Mouse (Mus musculus) gastrocnemius, postnatal 4 days (tissue): ENCODE results near the gene D8Ertd738e. TPM values are rescaled to one million over a fixed set of nuclear protein-coding genes. Genes with fewer than 3 reads are reported as not detected.

Experiments used
- DNase-seq, 2 experiments: peaks; one replicate each; pipeline ENCODE4 v3.0.0; 2021 to 2022; ENCODE audit warnings: low spot score in 2 of 2, mixed read lengths in 2 of 2
- microRNA-seq: library from miRNA; unstranded; fragments of <30 nt; microRNA quantifications from one replicate; pipeline ENCODE4 v1.2.0, GENCODE M21; 2021
- total RNA-seq, 2 experiments: library from RNA; stranded (reverse); gene quantifications; 2 replicates each; pipeline ENCODE4 v1.2.3; 2021

The D8Ertd738e gene
- total RNA-seq, 2 experiments from 2014 or later = 197 to 218 TPM

- peak in 1 of 2 experiments; percentile 73 for DNase-seq
Observed at GRCm38 (mm10) chr8:84203975-84204772, 45.3 kb downstream of the D8Ertd738e start.

DNA sequence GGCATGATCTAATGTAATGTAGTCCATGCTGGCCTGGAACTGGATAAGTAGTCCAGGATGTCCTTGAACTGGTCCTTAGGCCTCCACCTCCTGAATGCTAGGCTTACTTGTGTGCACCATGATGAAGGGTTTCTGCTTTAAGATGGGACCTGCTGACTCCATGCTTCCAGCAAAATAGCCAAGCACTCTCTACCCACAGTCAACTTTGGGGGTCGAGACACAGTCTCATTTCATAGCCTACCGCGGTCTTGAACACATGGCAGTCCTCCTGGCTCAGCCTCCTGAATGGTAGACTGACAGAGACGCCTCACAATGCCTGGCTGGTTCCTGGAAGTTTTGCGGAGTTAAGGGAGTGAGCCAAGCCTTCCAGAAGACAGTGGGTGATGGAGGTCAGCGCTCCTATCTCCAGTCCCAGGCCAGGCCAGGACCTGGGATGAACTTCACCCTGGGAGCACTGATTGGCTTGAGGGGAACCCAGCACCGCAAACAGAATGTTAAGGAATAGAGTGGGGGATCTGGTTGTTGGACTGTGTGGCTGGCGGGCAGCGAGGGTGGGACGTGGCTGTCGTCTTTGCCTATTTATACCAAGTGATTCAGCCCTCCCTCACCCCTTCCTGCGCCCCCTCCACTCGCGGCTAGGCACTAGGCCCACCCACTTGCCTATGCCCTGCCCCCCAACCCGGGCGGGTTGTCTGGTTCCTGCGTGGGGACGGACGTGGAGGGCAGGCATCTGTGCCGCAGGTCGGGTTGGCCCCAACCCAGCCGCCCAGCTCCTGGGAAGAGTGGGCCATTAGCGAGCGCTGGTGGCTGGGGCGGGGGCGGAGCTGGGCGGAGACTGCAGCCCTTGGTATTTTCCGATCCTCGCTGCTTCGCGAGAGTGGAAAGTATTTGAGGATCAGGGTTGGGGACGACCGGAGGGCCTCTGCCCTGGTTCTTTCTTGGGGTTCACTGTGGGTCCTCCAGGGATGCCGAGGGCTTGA is 46.3 kb downstream of the D8Ertd738e start:
- peak; percentile 71 to 84 for DNase-seq

DNA sequence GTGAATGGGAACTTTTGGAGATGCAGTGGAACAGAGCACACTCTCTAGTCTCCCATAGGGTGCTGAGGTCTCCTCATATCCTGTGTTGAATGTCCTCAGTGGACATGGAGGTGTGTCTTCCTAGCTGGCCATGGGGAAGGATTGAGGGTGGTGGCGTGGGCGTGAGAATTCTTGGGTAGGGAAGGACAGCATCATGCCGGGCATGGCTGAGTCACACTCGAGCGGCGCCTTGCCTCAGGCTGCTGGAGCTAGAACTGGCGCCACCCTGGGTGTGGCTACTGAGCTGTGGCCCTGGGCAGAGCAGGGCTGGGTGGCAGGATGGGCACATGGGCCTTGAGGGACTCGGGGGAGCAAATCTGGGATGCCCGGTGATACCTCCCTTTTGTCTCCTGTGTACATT is 47.1 kb downstream of the D8Ertd738e start:
- no peak for DNase-seq

DNA sequence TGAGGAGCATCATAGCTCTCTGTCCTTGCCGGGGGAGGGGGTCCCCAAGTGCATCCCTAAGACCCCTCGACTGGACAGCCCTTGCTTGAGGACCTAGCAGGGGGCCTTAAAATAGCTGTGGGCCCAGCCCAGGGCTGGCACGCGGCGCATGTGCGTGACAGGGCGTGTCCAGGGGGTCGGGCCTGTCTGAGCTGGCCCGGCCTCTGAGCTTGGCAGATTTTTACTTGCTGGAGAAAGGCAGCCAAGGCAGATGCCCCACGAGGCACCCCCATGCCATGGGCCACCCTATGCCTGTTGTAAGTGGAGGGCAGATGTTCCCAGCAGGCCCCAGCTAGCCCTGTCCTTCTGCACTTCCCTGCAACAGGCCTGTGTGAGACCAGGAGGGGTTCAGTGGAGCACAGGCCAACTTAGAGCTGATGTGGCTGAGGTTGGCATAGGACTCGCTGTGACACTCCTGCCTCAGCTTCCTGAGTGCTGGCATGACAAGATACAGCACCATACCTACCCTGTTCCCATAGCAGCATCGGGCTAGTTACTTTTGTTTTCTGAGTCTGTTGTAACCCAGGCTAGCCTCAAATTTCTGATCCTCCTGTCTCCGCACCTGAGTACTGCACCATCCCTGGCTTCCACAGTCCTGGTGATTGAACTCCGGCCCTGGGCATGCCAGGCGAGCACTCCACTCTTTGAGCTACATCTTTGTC is 47.8 kb downstream of the D8Ertd738e start:
- DNase-seq = peak; percentile 56 to 76

- peak; percentile 80 to 82 for DNase-seq
Observed at GRCm38 (mm10) chr8:84200652-84201544, 48.6 kb downstream of the D8Ertd738e start.

GRCm38 (mm10) chr8:84200126-84200555 is 49.4 kb downstream of the D8Ertd738e start:
- no peak for DNase-seq

GRCm38 (mm10) chr8:84199348-84200125 is 50.0 kb downstream of the D8Ertd738e start:
- DNase-seq = no peak

DNA sequence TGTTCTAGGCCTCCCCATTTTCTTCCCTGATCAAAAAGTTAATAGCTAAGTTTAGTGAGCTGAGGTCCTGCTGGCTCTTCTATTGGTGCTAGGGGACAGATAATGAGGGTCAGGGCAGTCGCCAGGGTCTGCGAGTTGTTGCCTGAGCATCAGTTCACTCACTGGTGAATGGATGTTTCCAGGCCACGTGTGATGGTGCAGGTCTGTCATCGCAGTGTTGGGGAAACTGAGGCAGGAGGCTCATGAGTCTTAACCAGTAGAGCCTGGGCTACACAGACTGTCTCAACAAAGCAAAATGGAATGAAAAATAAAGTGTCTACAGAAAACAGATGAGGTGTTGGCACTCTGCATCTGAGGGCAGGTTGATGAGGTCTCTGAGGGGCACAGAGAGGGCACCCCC is 50.6 kb downstream of the D8Ertd738e start:
- no peak for DNase-seq

- DNase-seq = peak; percentile 79 to 89
Observed at GRCm38 (mm10) chr8:84197922-84198774, 51.4 kb downstream of the D8Ertd738e start.

GRCm38 (mm10) chr8:84197141-84197921 is 52.2 kb downstream of the D8Ertd738e start:
- peak; percentile 80 to 82 for DNase-seq

Small RNA genes within 50 kb of the gene (microRNA-seq; reads per million reads assigned to microRNA genes)
- gene Mir23a (18,484 reads per million, percentile 96 among the genes with 10 or more reads in this experiment), gene Mir24-2 (not detected), gene Mir27a (726 reads per million, percentile 73 among the genes with 10 or more reads in this experiment), gene Mir3074-2 (not detected)

Other genes with a start within 250 kb of the D8Ertd738e start
- under 1 TPM in 1 of 2 experiments, not detected in 1; 0.44 TPM for gene 1700067K01Rik, start 248.2 kb downstream of the D8Ertd738e start, total RNA-seq
- 1 to 10 TPM in 1 of 2 experiments, under 1 TPM in 1; 0.65 to 1.2 TPM for gene 2210011C24Rik, start 237.5 kb downstream of the D8Ertd738e start, total RNA-seq
- 1 to 10 TPM; 1.1 to 2.2 TPM for gene Palm3, start 228.2 kb downstream of the D8Ertd738e start, total RNA-seq
- 1 to 10 TPM in 1 of 2 experiments, under 1 TPM in 1; 0.93 to 1.4 TPM for gene Il27ra, start 207.1 kb downstream of the D8Ertd738e start, total RNA-seq
- not detected for gene Rln3, start 204.7 kb downstream of the D8Ertd738e start, total RNA-seq
- 1 to 10 TPM; 2.5 to 3.2 TPM for gene Gm10643, start 184.6 kb downstream of the D8Ertd738e start, total RNA-seq
- gene Rfx1, start 182.9 kb downstream of the D8Ertd738e start, total RNA-seq = 10 to 100 TPM; 10.1 to 11.7 TPM
- gene Dcaf15, start 145.0 kb downstream of the D8Ertd738e start, total RNA-seq = 10 to 100 TPM; 15.6 to 17.5 TPM
- gene Podnl1, start 123.7 kb downstream of the D8Ertd738e start, total RNA-seq = not detected
- gene Cc2d1a, start 101.8 kb downstream of the D8Ertd738e start, total RNA-seq = 10 to 100 TPM; 18.2 to 21.8 TPM
- 1 to 10 TPM; 1.4 to 1.9 TPM for gene 4930432K21Rik, start 101.7 kb downstream of the D8Ertd738e start, total RNA-seq
- 1 to 10 TPM; 2.5 to 3.3 TPM for gene Nanos3, start 64.5 kb downstream of the D8Ertd738e start, total RNA-seq
- 1 to 10 TPM; 9.5 to 9.8 TPM for gene Zswim4, start 12.7 kb downstream of the D8Ertd738e start, total RNA-seq
- gene Mri1, start 7.6 kb upstream of the D8Ertd738e start, total RNA-seq = 10 to 100 TPM; 18.8 to 27.0 TPM
- 10 to 100 TPM; 11.2 to 15.1 TPM for gene Ccdc130, start 20.7 kb upstream of the D8Ertd738e start, total RNA-seq
- 1 to 10 TPM; 8.0 to 9.5 TPM for gene Cacna1a, start 138.7 kb upstream of the D8Ertd738e start, total RNA-seq